Mouse (Mus musculus): ENCODE data around the gene Sdhaf1. TPM values are rescaled to one million over a fixed set of nuclear protein-coding genes. Genes with fewer than 3 reads are reported as not detected.

Gene Sdhaf1
- polyA plus RNA-seq, 1 experiment from 2014 or later = 14.4 TPM

- no peaks in the 10 kb centered on the region for H3K36me3 ChIP-seq (ENCODE audit: control insufficient read depth, insufficient read depth, low read length)
- 82% methylated on average over 7 of the region's 7 CpGs for WGBS
- no peaks in the 10 kb centered on the region for H3K9me3 ChIP-seq (ENCODE audit: control insufficient read depth, low read depth, low read length)
- H3K4me1 ChIP-seq (ENCODE audit: control insufficient read depth, insufficient read depth, low read length) = peaks cover 3% of the 10 kb centered on the region; the same call in 1 of the 2 replicates
- no peak overlapping the region for H3K4me2 ChIP-seq (replicated peaks; ENCODE audit: low read depth, low read length)
- H3K27me3 ChIP-seq (ENCODE audit: control insufficient read depth, insufficient read depth, low read length) = no peaks in the 10 kb centered on the region
- H3K27ac ChIP-seq (ENCODE audit: low read length) = no peak overlapping the region
- no peak overlapping the region for H3K4me3 ChIP-seq (ENCODE audit: low read depth, low read length)
- no peak for ATAC-seq (ENCODE audit: insufficient number of reproducible peaks, insufficient read depth, low FRiP score, low read depth)
- no peak overlapping the region for H3K9ac ChIP-seq (replicated peaks; ENCODE audit: low read depth, low read length)
Observed at GRCm38 (mm10) chr7:30282740-30283139, 41.0 kb downstream of the Sdhaf1 start.

DNA sequence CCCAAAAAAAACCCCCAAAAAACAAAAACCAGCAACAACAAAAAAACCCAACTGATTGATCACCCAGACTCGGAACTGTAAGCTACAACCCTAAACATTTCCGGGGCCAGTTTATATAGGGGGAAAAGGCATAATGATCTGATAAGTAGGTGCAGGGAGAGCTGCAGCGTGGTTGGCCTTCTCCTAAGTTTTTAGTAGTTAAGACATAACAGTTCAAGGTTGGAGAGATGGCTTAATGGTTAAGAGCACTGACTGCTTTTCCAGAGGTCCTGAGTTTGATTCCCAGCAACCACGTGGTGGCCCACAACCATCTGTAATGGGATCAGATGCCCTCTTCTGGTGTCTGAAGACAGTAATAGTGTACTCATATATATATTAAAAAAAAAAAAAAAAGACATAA lies 42.2 kb downstream of the Sdhaf1 start:
- peaks cover 3% of the 10 kb centered on the region; the same call in 1 of the 2 replicates for H3K4me1 ChIP-seq (ENCODE audit: control insufficient read depth, insufficient read depth, low read length)
- H3K27ac ChIP-seq (ENCODE audit: low read length) = peak overlapping the region; percentile 96; the same call in 1 of the 2 replicates
- ATAC-seq (ENCODE audit: insufficient number of reproducible peaks, insufficient read depth, low FRiP score, low read depth) = no peak
- H3K9ac ChIP-seq (replicated peaks; ENCODE audit: low read depth, low read length) = no peak overlapping the region
- H3K4me2 ChIP-seq (replicated peaks; ENCODE audit: low read depth, low read length) = no peak overlapping the region; the same call in 1 of the 2 replicates
- no peaks in the 10 kb centered on the region for H3K36me3 ChIP-seq (ENCODE audit: control insufficient read depth, insufficient read depth, low read length)
- 71% methylated on average over 4 of the region's 4 CpGs for WGBS
- no peak overlapping the region for H3K4me3 ChIP-seq (ENCODE audit: low read depth, low read length)
- no peaks in the 10 kb centered on the region for H3K27me3 ChIP-seq (ENCODE audit: control insufficient read depth, insufficient read depth, low read length)
- H3K9me3 ChIP-seq (ENCODE audit: control insufficient read depth, low read depth, low read length) = no peaks in the 10 kb centered on the region

DNA sequence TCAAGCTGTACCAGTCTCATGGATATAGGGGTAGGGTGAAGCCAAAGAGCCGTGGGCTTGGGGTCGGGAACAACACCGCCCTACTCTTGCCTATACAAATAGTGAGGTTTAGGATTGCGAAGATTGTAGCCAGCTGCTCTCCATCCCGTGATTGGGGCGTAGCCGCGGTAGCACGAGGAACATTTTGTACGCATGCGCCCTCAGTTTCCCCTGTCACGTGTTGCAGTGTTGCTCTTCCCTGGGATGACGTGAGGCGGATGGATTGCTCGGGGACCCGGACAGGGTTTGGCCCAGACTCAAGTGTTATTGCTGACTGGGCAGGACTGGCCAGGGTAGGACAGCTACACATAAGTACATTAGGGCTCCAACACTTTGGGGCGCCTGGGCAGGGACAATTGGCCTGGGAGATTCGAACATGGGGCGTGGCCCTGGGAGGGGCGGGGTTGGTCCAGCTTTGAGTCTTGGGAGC lies 43.0 kb downstream of the Sdhaf1 start:
- Histone ChIP-seq H3K27me3 (ENCODE audit: control insufficient read depth, insufficient read depth, low read length) (no peaks in the 10 kb centered on the region), H3K4me1 (ENCODE audit: control insufficient read depth, insufficient read depth, low read length) (peaks cover 3% of the 10 kb centered on the region; the same call in 1 of the 2 replicates), H3K9me3 (ENCODE audit: control insufficient read depth, low read depth, low read length) (no peaks in the 10 kb centered on the region), H3K9ac (replicated peaks; ENCODE audit: low read depth, low read length) (no peak overlapping the region), H3K27ac (ENCODE audit: low read length) (peak overlapping the region; percentile 96), H3K4me3 (ENCODE audit: low read depth, low read length) (peak overlapping the region; percentile 78), H3K4me2 (replicated peaks; ENCODE audit: low read depth, low read length) (peak overlapping the region; percentile 85), H3K36me3 (ENCODE audit: control insufficient read depth, insufficient read depth, low read length) (no peaks in the 10 kb centered on the region)
- ATAC-seq (ENCODE audit: insufficient number of reproducible peaks, insufficient read depth, low FRiP score, low read depth) = peak; percentile 83
- WGBS = 1% methylated on average over 20 of the region's 20 CpGs

DNA sequence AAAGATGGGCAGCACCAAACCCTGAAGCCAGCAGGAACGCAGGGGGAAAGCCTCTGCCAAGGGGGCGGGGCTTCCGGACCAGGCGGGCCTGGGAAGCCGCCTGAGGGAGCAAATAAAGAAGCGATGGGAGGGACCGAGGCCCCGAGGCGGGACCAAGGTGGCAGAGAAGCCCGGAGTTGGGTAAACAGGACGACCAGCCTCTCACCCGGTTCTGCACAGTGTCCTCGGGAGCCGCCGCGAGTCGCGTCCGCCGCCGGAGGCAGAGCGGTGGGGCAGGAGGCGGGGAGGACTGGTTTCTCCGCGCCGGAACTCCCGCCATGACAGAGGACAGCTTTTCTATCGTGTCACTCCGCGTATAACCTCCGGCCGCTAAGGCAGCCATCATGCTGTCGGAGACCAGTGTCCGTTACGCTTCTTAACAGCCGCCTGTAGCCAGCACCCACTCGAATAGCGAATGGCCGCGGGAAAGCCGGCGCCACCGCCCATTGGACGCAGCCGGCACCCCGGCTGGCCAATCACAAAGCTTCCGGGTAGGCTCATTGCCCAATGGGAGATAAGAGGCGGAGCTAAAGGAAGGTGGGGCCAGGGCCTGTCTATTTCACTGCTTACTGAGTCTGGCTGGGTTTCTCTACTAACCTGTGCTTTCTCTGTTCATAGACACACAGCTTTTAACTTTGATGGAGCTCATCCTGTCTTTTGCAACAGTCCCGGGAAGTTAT lies 43.6 kb downstream of the Sdhaf1 start, which contains the start of the genes Thap8 and Wdr62:
TSS of gene Thap8 (plus strand) at position 144 of the 719 bp plus-strand sequence.
TSS of gene Wdr62 (minus strand) at position 469 of the 719 bp plus-strand sequence.
- Histone ChIP-seq H3K4me1 (ENCODE audit: control insufficient read depth, insufficient read depth, low read length) (peaks cover 3% of the 10 kb centered on the region; the same call in 1 of the 2 replicates), H3K9me3 (ENCODE audit: control insufficient read depth, low read depth, low read length) (no peaks in the 10 kb centered on the region), H3K9ac (replicated peaks; ENCODE audit: low read depth, low read length) (peak within 1 kb of the TSS; percentile 46; the same call in 1 of the 2 replicates), H3K4me3 (ENCODE audit: low read depth, low read length) (peak within 1 kb of the TSS; percentile 78), H3K27ac (ENCODE audit: low read length) (peak within 1 kb of the TSS; percentile 96), H3K36me3 (ENCODE audit: control insufficient read depth, insufficient read depth, low read length) (no peaks in the 10 kb centered on the region), H3K4me2 (replicated peaks; ENCODE audit: low read depth, low read length) (peak within 1 kb of the TSS; percentile 85), H3K27me3 (ENCODE audit: control insufficient read depth, insufficient read depth, low read length) (no peaks in the 10 kb centered on the region)
- WGBS = under 1% methylated on average over 49 of the region's 49 CpGs
- peak; percentile 95 for ATAC-seq (ENCODE audit: insufficient number of reproducible peaks, insufficient read depth, low FRiP score, low read depth)

GRCm38 (mm10) chr7:30279536-30279935 lies 44.2 kb downstream of the Sdhaf1 start:
- no peak overlapping the region for H3K9ac ChIP-seq (replicated peaks; ENCODE audit: low read depth, low read length)
- no peaks in the 10 kb centered on the region for H3K36me3 ChIP-seq (ENCODE audit: control insufficient read depth, insufficient read depth, low read length)
- no peaks in the 10 kb centered on the region for H3K27me3 ChIP-seq (ENCODE audit: control insufficient read depth, insufficient read depth, low read length)
- H3K4me1 ChIP-seq (ENCODE audit: control insufficient read depth, insufficient read depth, low read length) = peaks cover 3% of the 10 kb centered on the region; the same call in 1 of the 2 replicates
- no peak for ATAC-seq (ENCODE audit: insufficient number of reproducible peaks, insufficient read depth, low FRiP score, low read depth)
- peak overlapping the region; percentile 85 for H3K4me2 ChIP-seq (replicated peaks; ENCODE audit: low read depth, low read length)
- H3K4me3 ChIP-seq (ENCODE audit: low read depth, low read length) = peak overlapping the region; percentile 78
- H3K27ac ChIP-seq (ENCODE audit: low read length) = peak overlapping the region; percentile 96; the same call in 1 of the 2 replicates
- WGBS = 0% methylated on average over 6 of the region's 6 CpGs
- no peaks in the 10 kb centered on the region for H3K9me3 ChIP-seq (ENCODE audit: control insufficient read depth, low read depth, low read length)

GRCm38 (mm10) chr7:30278911-30279310 lies 44.8 kb downstream of the Sdhaf1 start:
- no peak overlapping the region for H3K4me2 ChIP-seq (replicated peaks; ENCODE audit: low read depth, low read length)
- H3K27me3 ChIP-seq (ENCODE audit: control insufficient read depth, insufficient read depth, low read length) = no peaks in the 10 kb centered on the region
- 51% methylated on average over 2 of the region's 2 CpGs for WGBS
- H3K4me3 ChIP-seq (ENCODE audit: low read depth, low read length) = no peak overlapping the region
- H3K4me1 ChIP-seq (ENCODE audit: control insufficient read depth, insufficient read depth, low read length) = peaks cover 3% of the 10 kb centered on the region; the same call in 1 of the 2 replicates
- H3K36me3 ChIP-seq (ENCODE audit: control insufficient read depth, insufficient read depth, low read length) = no peaks in the 10 kb centered on the region
- no peak overlapping the region for H3K9ac ChIP-seq (replicated peaks; ENCODE audit: low read depth, low read length)
- ATAC-seq (ENCODE audit: insufficient number of reproducible peaks, insufficient read depth, low FRiP score, low read depth) = no peak
- no peaks in the 10 kb centered on the region for H3K9me3 ChIP-seq (ENCODE audit: control insufficient read depth, low read depth, low read length)
- H3K27ac ChIP-seq (ENCODE audit: low read length) = no peak overlapping the region

- no peak for ATAC-seq (ENCODE audit: insufficient number of reproducible peaks, insufficient read depth, low FRiP score, low read depth)
- Histone ChIP-seq H3K4me2 (replicated peaks; ENCODE audit: low read depth, low read length) (no peak overlapping the region), H3K9ac (replicated peaks; ENCODE audit: low read depth, low read length) (no peak overlapping the region), H3K36me3 (ENCODE audit: control insufficient read depth, insufficient read depth, low read length) (peaks cover 3% of the 10 kb centered on the region; the same call in 1 of the 2 replicates), H3K9me3 (ENCODE audit: control insufficient read depth, low read depth, low read length) (no peaks in the 10 kb centered on the region), H3K27me3 (ENCODE audit: control insufficient read depth, insufficient read depth, low read length) (no peaks in the 10 kb centered on the region), H3K27ac (ENCODE audit: low read length) (no peak overlapping the region), H3K4me3 (ENCODE audit: low read depth, low read length) (no peak overlapping the region), H3K4me1 (ENCODE audit: control insufficient read depth, insufficient read depth, low read length) (peaks cover 3% of the 10 kb centered on the region; the same call in 1 of the 2 replicates)
- 43% methylated on average over 6 of the region's 6 CpGs for WGBS
Observed at GRCm38 (mm10) chr7:30274383-30274782, 49.3 kb downstream of the Sdhaf1 start.

Measured in stomach, embryonic 14.5 days (tissue).